Mouse (Mus musculus) c-Kit-positive CD71-negative TER-119-negative erythroid progenitor cells, embryonic 14.5 days (primary cell): ENCODE data around the gene Fancc.
"Not testable (repeated sequence)": the region's sequence is repeated elsewhere in the genome, so short reads cannot be mapped to it uniquely, and the experiment has no call there.

Source experiments
- DNase-seq: peaks from one replicate; pipeline ENCODE4 v3.0.0-alpha.2; 2013; ENCODE audit warnings: low read depth

Fancc gene

DNA sequence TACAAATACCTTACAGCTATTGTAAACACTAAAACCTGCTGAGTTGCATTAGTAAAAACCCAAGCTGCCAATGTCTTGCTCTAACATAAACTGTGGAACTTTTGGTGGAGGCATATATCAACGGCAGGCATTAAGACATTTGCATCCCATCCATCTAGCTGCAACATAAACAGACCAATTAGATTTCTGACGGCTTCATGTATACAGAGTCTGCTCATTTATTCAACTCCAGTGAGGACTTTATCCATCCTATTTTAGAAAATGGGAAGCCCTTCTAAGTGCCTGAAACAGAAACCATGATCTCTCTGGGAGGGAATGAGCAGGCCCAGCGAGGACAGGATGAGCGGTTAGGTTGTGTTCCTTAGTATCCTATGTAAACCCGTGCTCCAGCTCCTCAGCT lies 18.5 kb upstream of the Fancc start:
- no peak for DNase-seq

DNA sequence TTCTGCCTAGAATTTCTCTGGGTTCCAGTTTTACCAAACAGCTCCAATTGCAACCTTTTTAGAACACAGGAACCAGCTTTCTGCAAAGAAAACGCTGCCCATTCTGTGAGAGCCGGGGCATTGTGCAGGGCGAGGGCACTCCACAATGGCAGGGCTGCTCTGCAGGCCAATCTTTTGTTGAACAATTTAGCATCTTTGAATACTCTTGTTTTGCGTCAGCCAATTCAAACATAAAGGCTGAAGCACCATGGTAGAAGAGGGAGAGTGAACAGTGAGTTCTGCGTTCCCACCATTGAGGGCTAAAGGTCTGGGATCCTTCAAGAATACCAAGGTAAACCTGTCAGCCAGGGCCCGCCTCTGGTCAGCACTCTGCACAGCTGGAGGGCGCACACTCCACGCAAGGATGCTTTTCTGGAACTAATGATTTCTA lies 17.9 kb upstream of the Fancc start:
- no peak for DNase-seq

DNA sequence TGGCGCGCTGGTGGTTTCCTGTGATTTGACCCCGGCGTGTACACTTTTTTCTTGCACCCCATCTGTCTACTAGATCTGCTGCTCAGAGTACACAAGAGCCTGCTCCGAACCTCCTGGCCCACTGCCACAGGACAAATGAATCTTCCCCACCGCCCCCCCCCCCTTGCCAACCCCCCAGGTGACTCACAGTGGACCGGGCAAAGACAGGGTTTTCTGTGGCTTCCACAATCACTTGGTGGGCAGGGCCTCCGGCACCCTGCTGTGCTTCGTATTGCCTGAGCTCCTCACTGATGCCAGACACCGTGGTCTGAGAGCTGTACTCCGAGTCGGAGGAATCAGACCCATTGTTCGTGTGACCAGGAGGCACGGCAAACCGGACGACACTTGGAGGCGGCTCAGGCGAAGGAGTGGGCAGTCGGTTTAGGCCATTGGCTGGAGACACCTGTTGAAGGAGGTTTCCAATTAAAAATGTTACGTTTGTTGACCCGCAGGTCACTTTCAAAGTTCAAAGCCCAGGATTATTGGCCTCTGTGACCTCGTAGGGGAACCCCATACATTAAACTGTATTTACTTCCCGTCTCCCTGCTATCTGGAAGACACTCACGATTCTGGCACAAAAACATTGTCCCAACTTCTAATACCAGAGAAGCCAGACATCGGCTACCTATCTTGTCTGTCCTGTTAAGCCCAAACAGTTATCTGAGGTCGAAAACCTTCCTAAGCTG lies 16.5 kb upstream of the Fancc start:
- no peak for DNase-seq

DNA sequence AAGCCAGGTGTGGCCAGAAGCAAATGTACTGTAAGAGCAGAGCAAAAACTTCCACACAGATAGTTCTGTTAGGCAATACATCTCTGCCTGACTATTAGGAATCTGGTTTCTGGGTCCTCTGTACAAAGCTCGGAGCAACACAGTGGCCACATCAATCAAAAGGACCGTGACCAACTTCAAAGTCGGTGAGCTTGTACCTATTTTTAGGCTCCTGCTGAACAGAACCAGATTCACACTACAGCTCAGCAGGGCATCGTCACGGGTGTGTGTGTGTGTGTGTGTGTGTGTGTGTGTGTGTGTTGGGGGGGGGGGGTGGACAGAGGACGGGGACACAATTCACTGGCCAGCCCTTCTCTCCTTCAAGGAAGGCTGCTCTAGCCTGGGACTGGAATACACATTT lies 15.3 kb upstream of the Fancc start:
- no peak for DNase-seq

DNA sequence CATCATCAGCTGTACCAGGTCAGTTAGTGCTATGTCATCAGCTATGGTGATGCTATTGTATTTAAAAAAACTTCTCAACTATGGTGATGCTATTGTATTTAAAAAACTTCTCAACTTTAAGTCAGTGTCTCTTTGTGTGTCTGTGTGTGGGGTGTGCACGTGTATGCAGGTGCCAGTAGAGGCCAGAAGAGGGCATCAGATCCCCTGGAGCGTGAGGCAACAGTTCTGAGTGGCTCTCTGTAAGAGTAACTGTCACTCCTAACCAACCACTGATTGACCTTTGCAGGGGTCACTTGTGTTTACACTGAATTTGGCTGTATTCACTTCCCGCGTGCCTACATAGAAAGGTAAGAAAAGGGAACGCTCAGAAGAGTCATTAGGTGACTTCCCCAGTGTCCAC lies 10.7 kb upstream of the Fancc start:
- DNase-seq = no peak

DNA sequence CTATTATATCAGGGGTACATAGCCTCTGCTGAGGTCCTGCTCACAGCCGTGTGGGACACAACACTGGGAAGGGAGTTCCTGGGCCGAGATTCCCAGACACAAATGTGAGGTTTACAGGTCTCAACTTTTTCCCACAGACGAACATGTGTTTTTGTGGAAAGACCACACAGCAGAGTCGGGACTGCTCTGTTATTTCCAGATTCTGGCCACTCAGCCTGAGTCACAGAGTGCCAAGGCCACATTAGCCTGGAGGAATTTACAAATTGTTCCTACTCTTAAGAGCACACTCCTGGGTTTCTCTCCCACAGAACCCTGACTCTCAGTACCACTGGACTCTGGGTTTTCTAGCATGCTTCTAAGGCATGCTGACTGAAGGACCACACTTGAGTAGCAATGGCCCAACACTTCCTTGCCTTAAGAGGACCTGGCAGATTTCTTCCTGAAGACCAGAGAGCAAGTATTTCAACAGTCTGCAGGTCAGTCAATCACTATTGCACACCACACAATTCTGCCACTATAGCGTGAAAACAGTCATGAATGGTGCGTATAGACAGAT lies 10.0 kb upstream of the Fancc start:
- DNase-seq = no peak

DNA sequence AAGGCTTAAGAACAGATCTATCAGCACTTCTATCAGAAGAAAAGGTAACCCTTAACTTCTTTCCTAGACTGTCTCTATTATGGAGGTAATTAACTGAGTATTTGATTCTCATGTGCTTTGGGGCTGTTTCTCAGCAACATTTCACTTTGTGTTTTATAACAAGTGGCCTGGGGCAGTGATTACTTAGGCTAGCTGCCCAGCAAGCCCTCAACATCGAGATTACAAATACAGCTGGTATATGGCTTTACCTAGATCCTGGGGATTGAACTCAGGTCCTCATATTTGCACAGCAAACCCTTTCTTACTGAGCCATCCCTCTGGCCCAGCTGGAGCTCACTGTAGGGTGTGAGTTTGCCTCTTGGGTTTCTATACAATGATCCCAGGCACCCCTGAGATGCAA lies 9.3 kb upstream of the Fancc start:
- DNase-seq = no peak

DNA sequence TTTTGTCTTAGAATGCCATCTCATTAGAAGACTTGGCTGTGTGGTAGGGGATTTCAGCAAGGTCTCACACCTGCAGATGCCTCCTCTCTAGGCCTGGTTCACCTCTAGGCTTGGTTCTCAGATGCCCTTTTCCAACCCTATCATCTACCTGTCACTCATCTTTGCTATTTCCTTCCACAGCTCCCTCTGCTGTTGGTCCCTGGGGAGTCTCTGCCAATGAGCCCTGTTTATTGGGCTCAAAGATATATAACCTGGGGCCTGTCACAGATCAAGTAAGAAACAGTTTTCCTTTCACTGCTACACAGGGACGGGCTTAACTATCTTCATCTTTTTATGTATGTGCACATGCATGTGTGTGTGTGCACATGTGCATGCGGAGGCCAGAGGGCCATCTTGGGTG lies 5.3 kb upstream of the Fancc start:
- DNase-seq = no peak

DNA sequence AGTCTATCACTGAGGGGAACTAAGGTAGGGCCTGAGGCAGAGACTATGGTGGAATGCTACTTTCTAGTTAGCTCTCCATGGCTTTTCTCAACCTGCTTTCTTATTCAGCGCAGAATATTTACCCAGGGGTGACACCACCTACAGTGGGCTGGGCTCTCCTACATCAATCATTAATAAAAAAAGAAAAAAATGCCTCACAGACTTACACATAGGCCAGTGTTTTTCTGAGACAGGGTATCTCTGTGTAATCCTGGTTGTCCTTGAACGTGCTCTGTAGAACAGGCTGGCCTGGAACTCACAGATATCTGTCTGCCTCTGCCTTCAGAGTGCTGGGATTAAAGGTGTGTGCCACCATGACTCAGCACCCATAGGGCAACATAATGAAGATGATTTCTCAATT lies 2.4 kb upstream of the Fancc start:
- no peak for DNase-seq

DNA sequence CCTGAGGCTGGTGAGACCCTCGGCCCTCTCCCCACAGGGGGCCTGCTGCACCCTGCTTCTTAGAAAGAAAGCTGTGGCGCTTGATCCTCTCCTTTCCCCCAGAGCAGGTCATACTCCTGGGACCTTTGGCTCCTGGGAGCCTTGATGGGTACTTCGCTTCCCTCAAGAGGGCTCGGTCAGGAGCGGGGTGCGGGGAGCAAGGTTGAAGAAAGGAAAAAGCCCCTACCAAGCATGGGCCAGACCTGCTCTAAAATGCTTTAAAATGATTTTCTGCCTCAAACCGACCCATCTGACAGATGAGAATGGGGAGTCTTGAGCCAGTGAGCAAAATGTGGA lies 9.4 kb downstream of the Fancc start:
- DNase-seq = no peak

DNA sequence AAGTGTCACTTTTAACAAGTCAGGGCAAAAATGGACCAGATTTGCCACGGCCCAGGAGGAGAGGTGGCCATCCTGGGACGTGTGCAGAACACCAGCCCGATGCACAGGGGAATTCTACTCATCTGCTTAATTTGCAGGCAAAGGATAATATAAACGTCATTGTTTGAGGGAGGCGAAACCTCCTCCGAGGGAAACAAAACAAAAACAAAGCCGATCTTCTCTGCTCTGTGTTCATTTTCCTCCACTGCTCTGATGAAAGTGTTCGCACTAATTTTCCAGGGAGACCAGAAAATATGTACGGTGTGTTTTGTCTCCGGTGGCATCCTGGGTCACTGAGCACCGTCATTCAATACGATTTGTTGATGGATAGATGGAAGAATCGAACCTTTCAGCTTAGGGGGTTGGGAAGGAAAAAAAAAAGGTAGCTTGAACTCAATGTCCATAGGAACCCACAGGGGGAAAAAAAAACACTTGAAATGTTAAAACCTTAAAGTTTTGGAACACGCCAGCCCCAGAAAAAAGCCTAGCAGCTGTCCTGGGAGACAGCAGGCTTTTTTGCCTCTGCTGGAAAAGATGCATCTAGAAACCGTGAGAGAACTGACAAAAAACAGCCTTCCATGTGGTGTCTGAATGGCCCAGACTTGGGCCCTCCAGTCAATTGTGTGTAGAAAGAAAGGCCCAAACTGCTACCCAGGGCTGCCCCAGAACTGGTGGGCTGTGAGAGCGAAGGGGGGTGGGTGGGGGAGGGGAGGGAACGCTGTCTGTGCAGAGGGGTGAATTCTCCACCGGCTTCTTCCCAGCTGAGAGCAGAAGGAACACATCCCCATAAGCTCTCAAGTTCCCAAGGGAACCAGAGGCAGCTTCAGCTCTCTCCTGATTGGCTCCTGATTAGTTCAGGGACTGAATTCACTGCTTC lies 10.0 kb downstream of the Fancc start:
- DNase-seq = no peak

DNA sequence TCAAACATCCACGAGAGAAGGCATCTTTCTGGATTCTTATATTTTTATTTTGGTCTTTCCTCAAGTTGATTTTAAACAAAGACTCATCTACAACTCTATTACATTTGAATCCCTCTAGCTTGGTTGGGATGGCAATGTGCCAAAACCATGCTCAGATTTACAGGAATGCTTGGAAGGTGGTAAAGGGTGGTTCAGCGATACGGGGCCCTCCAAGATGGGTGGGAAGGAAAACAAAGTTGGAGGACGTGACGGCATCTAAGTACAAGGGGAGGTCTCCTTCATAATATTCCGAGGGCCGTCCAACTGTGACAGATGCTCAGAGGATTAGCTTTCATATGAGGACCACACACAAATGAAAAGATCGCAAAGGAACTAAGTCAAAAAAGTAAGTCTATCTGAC lies 21.7 kb downstream of the Fancc start:
- no peak for DNase-seq

DNA sequence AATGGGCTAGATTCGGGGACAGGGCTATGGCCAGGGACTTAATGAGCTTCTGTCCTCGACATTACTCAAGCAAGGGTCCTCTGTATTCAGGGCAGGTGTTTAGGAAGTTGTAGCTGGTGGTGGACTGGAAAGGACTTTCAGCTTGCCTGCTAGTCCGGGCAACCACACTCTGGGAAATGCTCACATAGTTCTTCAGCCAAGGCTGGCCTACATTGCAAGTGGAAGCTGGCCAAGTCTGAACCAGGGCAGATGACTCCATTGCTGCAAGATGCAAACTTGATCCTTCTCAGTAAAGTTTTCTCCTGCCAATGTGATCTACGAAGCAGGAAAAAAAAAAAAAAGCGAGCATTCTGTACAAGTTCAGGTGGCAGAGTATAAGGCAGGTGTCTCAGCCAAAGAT lies 44.2 kb downstream of the Fancc start:
- no peak for DNase-seq

DNA sequence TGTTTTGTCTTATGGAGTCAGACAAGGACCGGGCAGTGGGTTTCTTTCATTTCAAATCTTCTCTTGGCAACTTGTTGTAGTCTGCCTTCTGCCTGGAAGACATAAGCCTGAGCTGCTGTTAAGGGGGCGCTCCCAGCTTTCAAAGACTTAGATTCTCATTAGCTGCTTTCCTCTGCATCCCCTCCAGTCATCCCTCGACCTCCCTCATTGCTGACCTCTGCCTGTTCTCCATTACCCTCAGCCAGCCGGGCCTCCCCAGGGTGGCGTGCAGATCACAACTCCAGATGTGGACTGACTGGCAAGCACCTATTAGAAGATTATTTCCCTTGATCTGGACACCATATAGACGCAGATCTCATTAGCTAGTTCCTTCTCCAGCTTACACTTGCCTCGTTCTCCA lies 45.9 kb downstream of the Fancc start:
- no peak for DNase-seq

DNA sequence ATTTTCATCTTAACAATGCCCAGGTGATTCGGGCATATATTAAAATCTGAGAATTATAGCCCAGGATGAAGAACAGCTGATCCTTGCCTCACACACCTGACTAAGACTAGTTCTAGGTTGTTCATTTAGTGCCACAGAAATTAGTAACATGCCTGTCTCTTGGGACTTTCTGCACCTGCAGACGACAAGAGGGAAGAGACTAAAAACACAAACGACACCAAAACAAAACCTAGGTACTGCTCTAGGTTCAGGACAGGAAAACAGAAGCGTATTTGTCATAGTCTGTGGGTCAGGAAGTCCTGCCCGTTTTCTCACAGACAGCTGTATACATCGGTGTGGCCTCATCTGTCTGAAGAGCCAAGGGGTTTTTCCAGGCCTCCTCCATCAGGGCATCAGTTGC lies 51.7 kb downstream of the Fancc start:
- no peak for DNase-seq

DNA sequence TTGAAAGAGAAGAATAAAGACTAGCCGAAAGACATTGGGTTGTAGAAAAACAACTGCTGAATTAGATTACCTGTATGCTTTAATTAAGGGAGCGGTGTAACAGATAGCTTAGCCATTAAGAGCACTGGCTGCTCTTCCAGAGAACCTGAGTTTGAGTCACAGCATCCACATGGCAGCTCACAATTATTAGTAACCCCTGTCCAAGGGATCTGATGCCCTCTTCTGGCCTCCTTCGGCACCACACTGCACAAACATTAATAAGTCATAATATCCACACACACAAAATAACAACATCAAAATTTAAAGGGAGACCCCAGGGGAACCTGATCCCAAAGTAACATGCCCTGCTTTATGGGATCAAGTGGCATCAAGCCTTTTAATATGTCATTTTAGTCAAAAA lies 64.3 kb downstream of the Fancc start:
- no peak for DNase-seq

DNA sequence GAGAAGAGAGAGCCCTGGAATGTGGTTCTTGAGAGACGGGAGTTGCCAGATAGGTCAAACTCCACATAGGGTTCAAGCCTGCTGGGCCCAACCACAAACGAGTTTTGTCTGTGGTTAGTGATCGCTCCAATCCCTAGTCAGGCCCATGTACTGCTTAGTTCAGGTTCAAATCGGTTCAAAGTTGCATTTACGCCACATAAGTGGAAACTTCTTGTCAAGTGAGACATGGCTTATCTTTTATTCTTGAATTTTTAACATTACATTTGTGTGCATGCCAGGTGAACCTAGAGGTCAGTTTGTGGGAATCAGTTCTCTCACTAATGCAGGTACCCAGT lies 65.3 kb downstream of the Fancc start:
- no peak for DNase-seq

DNA sequence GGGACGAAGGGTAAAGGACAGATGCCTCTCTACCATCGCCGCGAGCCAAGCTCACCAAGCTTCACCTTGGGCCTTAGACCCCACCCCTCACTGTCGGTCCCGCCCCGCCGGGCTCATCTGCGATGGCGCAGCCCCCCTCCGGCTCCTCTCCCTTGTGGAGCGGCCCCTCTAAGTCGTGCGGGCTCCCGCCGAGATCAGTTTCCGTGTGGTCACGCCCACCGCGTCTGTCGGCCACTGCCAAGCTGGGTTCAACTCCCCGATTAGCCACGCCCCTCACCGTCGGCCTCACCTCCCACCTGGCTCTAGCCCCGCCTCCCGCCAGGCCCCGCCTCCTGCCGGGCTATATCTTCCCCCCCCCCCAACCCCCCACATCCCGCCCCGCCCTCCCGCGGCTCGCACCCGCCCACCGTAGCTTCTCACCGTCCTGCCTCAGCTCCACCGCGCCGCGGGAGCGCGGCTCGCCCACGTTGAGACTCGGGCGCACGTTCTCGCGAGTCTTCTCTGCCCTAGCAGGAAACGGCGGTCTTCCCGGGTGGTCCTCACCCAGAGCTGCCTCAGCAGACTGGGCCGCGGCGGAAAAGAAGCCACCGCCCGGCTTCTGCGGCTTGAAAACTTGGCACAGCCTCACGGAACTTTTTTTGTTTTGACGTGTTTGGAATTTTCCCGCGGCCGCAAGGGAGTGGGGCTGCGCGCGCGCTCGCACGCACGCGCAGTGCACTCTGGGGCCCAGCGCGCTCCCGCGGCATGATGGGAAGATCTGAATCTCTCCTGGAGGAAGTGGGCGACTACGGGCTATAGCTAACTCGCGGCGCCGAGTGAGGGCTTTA lies 65.8 kb downstream of the Fancc start:
- peak; percentile 96 for DNase-seq

DNA sequence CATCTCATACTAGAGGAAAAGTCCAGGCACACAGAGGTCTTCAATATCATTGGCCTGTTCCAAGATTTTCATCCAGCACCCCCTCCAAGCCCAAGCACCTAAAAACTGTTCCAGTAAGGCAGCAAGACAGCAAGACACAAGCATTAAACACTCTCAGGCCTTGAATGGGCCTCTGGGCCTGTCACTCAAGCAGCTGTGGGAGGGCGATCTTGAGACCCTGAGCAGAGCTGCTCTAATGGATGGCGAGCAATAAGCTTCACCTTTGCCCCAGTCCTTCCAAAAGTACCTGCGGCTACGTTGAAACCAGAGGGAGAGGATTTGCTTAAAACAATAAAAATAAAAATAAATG lies 66.4 kb downstream of the Fancc start:
- DNase-seq = no peak

DNA sequence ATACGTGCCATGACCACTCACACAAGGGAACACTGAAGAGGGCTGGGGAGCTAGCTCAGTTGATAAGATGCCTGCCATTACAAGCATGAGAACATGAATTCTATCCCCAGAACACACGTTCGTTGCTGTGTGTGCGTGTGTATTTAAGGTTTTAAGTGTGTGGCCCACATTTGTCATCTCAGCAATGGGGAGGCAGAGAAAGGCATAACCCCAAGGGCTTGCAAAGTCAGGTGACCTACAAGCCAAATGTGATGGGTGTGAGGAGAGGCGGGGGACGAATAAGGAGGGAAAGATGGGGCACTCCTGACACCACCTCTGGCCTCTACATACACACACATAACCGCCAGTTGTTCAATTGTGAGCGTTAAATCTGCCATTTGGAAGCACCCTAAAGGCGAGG lies 66.9 kb downstream of the Fancc start:
- no peak for DNase-seq

DNA sequence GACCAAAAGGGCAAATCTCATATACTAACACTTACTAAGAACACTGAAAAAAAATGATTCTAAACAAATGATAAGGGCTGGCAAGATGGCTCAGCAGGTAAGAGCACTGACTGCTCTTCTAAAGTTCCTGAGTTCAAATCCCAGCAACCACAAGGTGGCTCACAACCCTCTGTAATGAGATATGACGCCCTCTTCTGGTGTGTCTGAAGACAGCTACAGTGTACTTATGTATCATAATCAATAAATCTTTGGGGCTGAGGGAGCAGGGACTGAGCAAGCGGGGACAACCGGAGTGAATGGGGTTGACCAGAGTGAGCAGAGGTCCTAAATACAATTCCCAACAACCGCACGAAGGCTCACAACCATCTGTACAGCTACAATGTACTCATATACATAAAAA lies 68.9 kb downstream of the Fancc start:
- not testable (repeated sequence) for DNase-seq

DNA sequence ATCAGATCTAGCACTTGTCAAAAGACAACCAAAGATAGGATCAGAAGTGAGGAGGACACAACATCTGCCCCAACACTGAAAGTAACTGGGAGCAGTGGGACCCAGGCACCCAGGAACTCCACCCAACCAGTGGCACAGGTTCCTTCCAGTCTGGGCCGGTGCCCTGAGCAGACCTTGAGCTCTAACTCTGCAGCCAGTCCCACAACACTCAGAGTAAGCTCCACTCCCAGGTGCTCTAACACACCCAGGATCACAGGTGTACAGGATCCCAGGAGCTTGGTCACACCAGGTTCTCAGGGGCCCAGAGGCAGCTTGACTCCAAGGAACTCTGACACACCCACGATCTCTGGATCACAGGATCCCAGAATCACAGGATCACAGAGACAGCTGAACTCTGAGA lies 74.0 kb downstream of the Fancc start:
- DNase-seq = no peak

DNA sequence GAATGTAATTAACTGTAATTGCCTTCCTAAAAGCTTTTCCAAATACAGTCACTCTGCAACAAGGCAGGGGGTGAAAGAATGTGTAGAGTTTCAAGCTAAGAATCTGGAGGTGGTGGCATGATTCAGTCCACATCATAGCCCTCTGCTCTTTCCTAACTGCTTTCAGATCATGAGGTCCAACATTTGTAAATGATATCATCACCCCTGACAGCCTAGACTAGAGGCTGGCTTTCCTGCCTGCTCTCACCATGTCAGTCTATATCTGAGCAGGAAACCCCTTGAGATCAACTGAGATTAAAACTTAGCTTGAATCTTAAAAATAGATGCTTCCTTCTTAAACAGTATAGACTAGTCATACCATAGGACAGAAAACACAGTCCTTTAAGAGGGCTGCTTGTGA lies 75.9 kb downstream of the Fancc start:
- DNase-seq = no peak
